Mouse (Mus musculus) embryo, embryonic 10 days (tissue): Measurements from ENCODE around the gene 1700067K01Rik.
A peak's percentile ranks its signal among the peaks of the same experiment; 100 is the strongest.
"Not testable (repeated sequence)": the region's sequence is repeated elsewhere in the genome, so short reads cannot be mapped to it uniquely, and the experiment has no call there.

Experiments
- DNase-seq: peaks from one replicate; pipeline ENCODE4 v3.0.0-alpha.2; 2015; ENCODE audit warnings: low spot score

The 1700067K01Rik gene

DNA sequence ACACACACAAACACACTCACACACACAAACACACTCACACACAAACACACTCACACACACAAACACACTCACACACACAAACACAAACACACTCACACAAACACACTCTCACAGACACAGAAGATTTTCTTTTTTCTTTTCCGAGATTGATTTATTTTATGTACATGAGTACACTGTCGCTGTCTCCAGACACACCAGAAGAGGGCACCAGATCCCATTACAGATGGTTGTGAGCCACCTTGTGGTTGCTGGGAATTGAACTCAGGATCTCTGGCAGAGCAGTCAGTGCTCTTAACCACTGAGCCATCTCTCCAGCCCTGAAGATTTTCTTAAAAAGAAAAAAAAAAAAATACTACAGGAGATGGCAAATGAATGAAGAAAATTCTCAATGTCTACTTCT, 18.1 kb upstream of the 1700067K01Rik start:
- DNase-seq: not testable (repeated sequence)

DNA sequence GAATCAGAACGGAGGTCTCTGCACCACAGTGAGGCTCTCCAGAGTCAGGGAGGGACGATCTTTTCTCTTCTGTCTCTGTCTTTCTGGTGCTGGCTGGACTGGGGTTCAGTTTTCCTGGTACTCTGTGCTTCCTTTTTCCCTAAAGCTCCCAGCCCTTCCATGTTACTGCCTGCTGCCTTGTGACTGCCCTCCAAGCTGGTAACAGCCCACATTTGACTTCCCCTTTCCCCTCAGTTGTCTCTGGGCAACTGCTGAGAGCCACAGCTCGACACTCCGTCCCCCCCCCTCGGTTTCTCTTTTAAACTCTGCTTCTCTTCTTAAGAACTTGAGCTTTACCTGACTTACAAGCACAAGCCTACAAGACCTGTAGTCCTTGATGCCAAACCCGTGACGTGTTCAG, 12.1 kb upstream of the 1700067K01Rik start:
- no peak for DNase-seq

DNA sequence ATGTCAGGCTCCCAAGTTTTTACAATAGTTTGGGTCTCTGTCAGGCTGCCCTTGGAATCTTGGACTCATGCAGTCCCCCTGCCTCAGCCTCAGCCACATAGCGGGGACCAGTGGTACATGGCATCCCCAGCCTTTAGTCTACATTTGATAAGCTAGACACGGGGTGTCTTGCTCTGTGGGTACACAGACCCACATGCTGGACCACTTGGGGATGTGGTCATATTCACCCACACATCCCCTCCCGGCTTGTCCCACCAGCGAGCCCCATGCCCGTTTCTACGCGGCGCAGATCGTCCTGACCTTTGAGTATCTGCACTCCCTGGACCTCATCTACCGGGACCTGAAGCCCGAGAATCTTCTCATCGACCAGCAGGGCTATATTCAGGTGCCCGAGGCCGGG, 11.1 kb upstream of the 1700067K01Rik start:
- DNase-seq: no peak

DNA sequence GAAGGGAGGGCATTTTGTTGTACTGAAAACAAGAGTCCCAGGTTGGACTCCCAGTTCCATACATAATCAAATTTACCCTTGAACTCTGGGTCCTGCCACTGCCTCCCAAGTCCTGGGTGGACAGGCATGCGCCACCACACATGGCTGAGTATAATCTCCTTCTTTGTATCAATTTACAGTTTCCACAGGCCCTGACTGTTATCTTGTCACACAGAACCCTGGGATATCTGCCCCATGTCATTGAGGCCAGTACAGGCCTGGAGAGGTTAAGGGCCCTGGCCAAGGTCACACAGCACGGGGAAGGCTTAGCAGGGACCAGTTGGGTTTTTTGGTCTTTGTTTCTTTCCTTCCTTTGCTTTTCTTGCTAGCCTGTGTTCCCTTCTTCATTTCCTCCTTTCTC, 8.8 kb upstream of the 1700067K01Rik start:
- no peak for DNase-seq

DNA sequence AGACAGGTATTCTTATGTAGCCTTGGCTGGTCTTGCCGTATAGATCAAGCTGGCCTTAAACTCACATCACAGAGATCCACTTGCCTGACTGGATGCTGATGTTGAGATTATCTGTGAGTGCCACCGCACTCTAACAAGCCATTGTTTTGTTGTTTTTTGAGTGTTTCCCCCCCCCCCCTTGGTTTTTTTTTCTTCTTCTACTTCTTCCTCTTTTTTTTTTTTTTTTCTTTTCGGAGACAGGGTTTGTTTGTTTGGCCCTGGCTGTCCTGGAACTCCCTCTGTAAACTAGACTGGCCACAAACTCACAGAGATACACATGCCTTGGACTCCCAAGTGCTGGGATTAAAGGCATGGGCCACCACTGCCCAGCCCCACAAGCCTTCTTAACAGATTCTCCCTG, 7.3 kb upstream of the 1700067K01Rik start:
- no peak for DNase-seq

DNA sequence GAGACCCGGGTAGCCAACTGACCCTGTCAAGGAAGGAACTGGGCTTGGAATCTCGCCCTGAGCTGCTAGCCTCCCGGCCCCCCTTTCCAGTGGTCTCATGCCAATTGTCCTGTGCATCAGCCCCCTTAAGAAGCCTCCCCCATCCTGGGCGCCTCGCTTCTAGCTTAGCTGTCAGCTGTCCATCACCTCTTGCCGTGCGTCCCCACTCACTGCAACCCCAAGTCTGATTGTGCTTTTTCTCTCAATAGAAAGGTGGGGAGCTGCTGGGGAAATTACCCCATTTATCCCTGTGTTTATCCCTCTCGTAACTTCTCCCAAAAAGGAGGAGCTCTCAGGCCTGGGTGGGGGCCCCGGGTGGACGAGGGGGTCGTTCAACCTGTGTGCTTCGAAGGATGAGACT, 5.3 kb upstream of the 1700067K01Rik start:
- DNase-seq: peak; percentile 8

DNA sequence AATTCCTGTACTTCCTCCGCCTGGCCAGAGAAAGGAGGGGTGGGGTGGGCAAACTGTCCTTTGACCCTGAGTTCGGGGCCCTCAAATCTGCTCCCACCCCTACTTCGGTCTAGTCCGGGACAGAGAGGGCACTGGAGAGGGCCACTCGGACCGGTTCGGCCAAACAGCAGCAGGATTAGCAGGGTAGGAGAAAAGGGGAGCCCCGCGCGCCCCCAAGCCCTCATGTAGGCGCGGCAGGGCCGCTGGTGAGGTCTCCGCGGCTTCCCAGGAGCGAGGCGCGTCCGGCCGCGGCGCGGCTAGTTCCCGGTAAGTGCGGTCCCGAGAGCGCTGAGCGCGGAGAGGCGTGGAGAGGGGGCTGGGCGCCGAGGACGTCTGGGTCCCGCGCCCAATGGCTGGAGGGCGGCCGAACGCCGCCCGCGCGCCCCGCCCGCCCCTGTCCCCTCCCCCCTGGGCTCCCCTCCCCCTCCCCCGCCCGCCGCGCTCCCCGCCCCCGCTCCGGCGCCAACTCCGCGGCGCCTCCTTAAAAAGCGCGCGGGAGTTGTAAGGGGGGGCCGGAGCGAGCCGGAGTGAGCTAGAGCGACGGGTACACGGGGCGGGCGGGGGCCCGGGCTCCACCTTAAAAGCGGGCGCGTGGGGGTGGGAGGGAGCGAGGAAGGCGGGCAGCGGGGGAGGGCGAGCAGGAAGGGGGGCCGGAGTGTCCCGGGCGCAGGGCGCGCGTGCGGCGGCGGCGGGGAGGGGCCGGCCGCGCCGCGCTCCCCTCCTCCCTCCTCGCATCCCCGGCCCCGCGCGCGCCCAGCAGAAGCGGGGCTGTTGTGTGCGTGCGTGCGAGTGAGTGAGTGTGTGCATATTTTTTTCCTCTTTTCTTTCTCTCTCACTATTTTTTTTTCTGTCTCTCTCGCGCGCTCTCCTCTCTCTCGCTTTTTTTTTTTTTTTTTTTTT, 4.5 kb upstream of the 1700067K01Rik start:
- peak; percentile 82 for DNase-seq

DNA sequence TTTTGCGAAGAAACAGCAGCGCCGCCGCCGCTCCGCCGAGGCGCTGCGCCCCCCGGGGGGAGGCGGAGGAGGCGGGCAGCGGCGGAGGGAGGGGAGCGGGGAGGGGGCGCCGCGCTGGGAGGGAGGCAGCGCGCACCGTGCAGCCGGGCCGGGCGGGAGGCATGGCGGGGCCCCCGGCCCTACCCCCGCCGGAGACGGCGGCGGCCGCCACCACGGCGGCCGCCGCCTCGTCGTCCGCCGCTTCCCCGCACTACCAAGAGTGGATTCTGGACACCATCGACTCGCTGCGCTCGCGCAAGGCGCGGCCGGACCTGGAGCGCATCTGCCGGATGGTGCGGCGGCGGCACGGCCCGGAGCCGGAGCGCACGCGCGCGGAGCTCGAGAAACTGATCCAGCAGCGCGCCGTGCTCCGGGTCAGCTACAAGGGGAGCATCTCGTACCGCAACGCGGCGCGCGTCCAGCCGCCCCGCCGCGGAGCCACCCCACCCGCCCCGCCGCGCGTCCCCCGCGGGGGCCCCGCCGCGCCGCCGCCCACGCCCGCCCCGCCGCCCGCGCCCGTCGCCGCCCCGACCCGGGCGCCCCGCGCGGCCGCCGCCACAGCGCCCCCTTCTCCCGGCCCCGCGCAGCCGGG, 3.7 kb upstream of the 1700067K01Rik start, which contains the start of gene Samd1:
Gene Samd1 (plus strand): TSS at position 162 of the 631 bp plus-strand sequence.
- DNase-seq: peak; percentile 71

DNA sequence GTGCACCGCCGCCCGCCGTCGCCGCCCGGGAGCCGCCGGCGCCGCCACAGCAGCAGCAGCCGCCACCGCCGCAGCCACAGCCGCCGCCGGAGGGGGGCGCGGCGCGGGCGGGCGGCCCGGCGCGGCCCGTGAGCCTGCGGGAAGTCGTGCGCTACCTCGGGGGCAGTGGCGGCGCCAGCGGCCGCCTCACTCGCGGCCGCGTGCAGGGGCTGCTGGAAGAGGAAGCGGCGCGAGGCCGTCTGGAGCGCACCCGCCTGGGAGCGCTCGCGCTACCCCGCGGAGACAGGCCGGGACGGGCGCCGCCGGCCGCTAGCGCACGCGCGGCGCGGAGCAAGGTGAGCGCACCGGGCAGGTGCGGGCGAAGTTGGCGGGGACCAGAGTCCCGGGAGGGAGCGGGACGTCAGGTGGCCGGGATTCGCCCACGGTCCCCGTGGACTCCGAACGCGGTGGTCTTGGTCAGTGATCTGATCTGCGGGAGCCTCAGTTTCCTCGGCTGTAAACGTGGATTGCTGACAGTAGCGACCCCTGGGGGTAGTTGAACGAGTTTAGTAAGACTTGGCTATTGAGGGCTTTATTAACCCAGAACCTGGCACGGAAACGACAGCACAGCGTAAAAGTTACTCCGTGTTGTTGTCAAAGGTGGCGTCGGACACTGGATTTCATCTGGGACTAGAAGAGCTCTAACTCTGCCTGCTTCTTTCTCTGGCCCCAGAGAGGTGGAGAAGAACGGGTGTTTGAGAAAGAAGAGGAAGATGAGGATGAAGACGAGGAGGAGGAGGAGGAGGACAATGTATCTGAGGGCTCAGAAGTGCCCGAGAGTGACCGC, 2.9 kb upstream of the 1700067K01Rik start:
- peak; percentile 87 for DNase-seq

DNA sequence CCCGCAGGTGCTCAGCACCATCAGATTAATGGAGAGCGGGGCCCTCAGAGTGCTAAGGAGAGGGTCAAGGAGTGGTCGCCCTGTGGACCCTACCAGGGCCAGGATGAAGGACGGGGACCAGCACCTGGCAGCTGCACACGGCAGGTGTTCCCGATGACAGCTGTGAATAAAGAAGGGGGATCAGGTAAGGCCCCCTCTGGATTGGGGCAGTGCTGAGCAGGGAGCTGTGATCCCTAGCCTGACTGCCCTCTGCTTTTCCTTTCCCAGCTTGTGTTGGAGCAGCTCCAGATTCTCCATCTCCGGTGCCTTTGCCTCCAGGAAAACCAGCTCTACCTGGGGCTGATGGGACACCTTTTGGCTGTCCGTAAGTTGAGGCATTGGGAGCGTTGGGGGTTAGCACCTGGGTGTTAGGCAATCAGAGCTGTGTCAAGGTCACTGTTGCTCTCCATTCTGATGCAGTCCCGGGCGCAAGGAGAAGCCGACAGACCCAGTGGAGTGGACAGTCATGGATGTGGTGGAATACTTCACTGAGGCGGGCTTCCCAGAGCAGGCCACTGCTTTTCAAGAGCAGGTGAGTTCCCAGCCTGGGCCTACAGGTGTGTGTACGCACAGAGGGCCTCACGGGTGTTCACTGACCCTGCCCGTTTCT, 2.1 kb upstream of the 1700067K01Rik start:
- no peak for DNase-seq

DNA sequence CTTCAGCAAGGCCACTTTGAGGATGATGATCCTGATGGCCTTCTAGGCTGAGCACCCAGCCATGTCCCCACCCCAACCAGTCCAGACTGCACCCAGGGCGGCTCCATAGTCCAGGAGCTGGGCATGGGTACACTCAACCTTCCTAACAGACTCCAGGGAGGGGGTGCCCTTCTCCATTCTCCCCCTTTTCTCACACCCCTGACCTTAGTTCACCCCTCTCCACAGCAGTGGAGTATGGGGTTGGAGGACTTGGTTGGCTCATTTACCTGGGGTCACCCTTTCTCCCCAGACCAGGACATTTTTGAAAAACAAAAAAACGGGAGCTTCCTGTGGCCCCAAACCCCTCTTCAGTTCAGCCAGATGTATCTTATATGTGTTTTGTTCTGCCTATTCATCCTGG, 1.5 kb upstream of the 1700067K01Rik start:
- DNase-seq: no peak

DNA sequence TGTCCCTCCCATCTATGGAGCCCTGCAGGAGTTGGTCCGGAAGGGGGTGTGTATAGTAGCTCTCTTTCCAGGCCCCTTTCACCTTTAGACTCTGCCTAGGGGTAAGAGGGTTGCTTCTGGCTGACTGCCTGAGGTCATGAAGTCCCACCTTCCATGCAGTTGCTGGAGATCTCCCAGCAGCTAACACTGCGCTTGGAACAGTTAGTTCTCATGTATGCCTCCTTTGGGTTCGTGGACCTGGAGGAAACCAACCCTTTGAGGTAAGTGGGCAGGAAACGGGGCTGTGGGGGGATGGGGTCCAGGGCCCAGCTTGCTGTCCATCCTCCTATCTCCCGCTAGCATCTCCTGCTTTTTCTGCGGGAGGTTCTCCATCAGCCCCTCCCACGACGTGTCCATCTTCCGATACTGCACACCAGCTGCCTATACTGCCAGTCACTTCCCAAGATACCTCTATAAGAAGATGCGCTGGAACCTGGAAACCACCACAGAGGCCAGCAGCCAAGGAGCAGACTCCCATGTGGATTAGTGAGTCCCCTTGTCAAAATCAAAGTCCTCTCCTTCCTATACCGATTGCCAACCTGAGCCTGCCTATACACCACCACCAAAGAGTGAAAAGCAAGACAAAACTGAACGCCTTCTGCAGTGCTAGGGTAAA, 1.8 kb downstream of the 1700067K01Rik start:
- DNase-seq: no peak

DNA sequence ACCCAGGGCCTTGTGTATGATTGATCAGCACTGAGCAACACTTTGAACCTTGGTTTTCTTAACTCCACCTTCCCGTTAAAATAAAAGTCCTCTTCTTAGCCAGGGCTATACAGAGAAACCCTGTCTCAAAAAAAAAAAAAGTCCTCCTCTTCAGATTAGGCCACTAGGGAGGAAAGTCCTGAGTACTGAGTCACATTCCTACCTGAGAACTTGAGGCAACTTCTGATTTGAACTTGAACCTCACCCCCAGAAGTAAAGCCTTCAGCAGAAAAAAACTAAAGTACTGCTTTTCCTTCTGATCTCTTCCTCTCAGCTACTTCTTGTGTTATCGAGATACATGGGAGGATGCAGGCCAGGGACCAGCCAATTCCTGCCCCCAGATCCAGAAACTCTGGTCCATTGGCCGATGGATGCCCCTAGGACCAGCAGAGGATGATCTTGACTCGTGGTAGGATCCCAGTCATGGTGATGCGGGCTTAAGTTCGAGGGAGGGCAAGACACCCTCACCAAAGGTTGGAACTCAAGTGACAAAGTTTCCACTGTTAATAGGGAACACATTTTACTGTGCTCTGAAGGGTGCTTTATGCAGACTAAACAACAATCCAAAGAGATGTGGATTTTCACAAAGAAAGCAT, 2.4 kb downstream of the 1700067K01Rik start:
- DNase-seq: no peak

DNA sequence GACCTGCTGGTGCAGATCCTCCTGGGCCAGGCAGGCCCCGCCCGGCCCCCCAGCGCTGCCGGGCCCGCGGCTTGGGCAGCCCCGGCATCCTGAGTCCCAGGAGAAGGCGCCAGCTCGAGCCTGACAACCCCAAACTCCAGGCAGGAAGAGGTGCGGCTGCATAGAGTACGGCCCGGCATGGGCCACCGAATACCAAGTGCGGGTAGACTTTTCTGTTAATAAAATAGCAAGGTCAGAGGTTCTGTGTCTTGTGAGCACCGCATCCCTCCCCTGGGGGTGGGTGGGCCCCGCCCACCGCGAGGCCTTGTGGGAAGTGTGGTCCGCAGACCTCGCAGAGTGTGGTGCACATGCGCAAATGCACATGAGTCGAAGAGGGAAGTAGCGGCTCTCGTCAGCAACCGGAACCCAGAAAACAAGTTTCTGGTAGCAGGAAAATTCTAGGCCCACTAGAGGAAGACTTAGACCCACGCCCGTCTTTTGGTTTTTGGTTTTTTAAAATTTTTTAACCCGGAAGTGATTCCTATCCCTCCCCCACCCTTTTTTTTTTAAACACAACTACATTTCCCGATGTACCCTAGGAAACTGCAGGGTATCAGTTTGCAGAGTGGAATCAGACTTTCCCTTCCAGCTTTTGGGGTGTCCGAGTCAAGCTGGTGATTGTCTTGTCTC, 3.4 kb downstream of the 1700067K01Rik start:
- DNase-seq: peak; percentile 94

DNA sequence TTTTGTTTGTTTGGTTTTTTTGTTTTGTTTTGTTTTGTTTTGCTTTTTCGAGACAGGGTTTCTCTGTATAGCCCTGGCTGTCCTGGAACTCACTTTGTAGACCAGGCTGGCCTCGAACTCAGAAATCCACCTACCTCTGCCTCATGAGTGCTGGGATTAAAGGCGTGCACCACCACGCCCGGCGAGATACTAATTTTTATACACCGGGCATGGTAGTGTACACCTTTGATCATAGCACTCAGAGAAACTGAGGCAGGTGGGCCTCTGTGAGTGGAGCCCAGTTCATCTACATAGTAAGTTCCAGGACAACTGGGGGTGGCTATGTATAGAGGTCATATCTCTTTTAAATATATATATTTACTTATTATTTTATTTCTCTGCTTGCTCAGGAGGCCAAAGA, 4.2 kb downstream of the 1700067K01Rik start:
- not testable (repeated sequence) for DNase-seq

DNA sequence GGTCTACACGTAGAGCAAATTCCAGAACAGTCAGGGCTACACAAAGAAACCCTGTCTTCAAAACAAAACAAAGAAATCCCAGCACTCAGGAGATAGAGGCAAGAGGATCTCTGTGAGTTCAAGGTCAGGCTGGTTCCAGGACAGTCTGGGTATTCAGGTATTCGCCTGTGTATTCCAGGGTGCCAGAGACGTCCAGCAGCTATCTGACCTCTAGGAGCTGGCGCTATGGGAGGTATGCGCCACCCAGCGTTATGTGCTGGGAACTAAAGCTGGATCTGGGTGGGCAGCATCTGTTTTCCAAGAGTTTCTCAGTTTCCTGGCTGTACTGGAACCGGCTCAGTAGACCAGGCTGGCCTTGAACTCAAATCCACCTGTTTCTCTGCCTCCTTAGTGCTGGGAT, 7.1 kb downstream of the 1700067K01Rik start:
- peak; percentile 73 for DNase-seq

DNA sequence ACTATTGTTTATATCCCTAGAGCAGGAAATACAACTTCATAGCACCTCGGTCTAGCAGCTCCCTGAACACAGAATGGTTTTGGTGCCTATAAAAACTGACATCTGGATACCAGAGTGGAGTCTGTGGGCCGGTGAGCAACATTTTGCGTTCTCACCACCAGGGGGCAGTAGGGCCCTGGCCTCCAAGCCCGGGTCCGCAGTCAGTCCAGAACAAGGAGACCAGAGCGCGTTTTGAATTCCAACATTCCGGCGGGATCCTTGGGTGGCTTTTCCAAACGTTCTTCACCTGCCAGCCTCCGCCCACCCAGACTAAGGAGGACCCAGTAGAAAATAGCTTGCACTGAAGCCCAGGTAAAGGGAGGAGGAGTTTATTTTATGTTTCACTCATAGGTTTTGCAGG, 8.6 kb downstream of the 1700067K01Rik start:
- DNase-seq: peak; percentile 92

DNA sequence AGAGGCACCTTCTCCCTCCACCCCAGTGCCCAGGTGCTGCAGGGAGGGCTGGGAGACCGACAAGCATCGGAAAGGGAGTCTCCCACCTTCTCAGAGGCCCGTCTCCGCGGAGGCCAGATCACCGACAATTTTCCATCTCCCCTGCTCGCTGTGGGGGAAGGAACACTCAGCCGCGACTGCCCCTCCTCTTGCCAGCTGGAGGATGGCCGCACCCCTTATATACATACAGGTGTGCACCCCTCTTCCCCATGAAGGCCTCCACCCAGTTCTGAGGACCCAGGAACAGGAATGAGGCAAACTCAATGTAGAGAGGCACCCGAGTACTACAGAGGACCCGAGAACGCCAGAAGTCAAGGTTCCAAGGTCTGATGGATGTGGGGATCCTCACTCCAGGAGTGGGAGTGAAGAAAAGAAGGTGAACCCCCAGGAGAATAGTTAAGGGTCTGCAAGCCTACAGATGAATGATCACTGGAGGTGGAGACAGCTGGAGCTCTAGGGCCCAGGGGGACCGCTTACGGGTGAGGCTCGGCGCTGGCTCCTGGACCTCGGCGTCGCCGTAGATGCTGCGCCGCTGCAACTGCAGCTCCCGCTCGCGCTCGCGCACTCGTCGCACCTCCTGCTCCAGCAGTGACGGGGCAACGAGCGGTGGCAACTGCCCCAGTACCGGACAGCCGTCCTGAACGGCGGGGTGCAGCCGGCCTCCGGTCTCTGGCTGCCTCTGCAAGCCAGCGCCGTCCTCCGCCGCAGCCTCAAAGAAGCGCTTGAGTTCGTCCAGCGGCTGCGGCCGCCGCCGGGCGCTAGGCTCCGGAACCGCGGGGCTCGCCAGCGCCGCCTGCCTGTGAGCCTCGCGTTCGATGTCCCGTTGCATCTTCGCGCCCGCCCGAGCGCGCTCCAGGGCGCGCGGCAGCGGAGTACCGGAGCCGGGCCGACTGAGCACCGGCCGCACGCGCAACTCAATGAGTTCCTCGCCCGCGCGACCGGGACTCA, 9.6 kb downstream of the 1700067K01Rik start:
- DNase-seq: peak; percentile 77
